Mouse (Mus musculus): ENCODE results near the gene Lad1.

The Lad1 gene

DNA sequence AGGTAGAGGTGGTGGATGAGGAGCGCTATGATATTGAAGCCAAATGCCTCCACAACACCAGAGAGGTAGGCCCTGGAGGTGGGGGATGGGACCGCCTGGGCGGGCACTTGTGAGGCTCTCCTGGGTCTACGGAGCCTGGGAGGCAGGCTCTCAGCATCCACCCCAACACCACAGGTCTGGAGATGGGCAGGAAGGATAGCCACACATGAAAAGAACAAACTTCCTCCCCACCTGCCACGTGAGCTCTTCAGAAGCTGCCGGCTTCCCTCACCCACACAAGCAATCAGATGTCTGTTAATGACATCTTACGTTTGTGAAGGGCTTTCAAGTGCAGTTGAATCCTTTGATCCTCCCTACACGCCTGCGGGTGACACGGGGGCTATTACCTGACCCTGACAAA is 10.9 kb upstream of the Lad1 start:
- no peak for DNase-seq (ENCODE audit: extremely low read depth, low read depth)

DNA sequence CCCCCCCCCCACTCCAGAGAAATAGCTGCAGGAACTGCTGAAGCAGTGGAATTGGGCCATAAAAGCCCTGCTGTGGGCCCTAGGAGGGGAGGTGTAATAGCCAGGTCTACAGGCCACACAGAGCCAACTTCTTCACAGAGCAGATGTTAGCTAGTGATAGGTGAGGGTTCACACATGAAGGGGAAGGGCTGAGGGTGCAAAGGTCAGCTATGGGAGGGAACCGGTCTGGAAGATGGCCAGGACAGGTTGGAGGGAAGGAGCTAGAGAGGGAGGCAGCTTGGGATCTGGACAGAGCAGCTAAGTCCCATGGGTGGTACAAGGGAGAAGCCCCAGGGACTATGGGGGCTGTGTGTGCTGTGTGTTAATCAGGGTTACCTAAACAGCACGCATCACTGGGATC is 8.2 kb upstream of the Lad1 start:
- DNase-seq (ENCODE audit: extremely low read depth, low read depth), result no peak

DNA sequence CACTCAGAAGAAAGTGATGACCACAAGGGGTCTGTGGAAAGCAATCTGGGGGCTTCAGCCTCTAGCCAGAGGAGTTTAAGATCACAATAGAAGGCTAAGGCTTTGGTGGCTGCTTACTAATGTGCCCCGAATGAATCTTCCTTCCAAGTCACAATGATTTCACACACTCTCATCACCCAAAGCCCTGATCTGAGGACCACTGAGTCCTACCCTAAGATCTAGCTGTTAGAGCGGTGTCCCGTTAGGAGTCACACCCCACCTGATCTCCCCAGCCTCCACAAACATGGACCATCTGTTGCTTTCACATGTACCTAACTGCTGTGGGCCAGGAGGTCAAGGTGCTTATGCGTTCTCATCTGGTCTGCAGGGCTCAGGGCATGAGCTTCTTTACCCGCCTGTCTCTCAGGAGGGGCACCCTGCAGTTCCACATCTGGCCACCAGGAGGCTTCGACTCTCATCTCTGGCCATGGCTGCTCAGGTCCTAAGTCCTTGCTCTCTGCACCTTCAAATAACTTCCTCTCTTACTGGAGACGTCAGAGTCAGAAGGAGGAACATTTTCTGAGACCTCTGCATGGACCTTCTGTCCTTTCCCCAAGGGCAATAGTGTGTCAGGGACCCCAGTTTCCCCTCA is 7.3 kb upstream of the Lad1 start:
- peak; percentile 70 for DNase-seq (ENCODE audit: extremely low read depth, low read depth)

DNA sequence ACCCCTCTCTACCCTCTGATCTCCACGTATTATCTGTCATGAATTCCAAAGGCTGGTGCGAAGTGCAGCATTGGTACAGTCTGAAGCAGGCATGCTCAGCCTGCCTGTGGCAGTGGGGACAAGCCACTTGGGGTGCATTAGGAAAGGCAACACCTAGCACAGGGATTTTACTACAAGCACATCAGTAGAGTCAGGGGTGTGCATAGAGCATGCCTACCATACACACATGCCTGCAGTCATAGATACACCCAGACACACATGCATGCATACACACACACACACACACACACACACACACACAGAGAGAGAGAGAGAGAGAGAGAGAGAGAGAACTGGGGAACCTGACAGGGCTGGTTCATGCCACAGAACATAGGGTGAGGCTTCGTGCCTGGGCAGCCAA is 6.2 kb upstream of the Lad1 start:
- DNase-seq (ENCODE audit: extremely low read depth, low read depth), result no peak

DNA sequence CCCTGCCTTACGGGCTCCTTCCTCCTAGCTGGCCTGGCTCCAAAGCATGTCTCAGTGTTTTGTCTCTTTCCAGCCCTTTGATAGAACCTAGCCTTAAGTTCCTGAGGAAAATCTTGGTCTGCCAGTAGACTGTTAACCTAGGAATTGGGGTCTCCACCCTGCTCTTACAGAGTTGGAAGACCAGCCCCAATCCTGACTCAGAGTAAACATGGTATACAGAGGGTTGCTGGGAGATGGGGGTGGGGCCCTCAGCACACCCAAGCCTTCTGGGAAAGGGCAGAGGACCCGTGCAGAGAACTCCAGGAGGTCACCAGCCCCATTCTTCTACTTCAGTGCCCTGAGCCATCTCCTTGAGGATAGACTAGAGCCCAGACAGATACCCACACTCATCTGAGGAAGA is 5.8 kb upstream of the Lad1 start:
- DNase-seq (ENCODE audit: extremely low read depth, low read depth), result no peak

DNA sequence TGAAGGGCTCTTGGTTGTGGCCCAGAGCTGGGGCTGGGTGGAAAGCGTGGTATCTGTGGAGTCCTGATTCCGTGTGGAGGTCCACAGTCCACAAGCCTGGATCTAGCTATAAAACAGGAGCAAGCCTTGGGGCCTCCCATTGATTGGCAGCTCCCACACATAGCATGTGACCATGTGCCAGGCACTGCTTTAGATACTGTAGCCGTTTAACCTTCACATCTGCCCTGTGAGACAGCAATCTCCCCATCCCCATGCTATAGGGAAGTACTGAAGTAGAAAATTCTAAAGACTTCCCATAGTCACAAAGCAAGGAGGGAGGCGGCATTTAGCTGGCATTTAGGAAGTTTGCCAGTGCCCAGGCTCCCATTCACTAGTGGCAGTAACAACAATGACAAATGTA is 5.3 kb upstream of the Lad1 start:
- DNase-seq (ENCODE audit: extremely low read depth, low read depth), result no peak

DNA sequence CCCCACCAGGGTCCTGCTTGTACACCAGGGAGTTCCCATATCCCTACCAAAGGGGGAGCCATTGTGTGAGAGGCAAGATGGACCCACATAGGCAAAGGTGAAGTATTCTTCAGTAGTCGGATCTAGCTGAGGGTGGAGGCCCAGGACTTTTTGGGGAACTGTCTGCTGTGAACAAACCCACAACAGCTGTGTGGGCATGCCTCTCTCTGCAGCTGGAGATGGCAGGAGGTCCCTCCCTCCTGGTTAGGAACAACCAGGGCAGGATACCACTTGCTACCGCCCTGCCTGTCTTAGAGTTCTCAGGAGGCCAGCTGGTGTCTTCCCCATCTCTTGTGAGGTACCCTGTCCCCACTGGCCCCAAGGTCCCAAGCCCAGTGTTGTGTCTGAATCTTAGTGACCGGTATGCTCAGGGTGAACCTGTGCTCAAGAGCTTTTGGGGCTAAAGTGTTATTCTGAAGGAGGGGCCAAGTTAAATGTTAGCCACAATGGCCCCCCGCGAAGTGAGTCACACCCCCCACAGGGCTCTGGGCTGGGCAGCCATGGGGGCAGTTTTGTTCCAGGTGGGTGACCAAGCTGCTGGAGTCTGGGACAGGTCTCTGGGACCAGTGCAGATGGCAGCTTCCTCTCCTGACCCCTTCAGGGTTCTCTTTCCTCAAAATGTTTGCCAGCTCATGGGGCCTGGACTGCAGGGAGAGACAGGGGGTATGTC is 4.6 kb upstream of the Lad1 start:
- DNase-seq (ENCODE audit: extremely low read depth, low read depth), result no peak

DNA sequence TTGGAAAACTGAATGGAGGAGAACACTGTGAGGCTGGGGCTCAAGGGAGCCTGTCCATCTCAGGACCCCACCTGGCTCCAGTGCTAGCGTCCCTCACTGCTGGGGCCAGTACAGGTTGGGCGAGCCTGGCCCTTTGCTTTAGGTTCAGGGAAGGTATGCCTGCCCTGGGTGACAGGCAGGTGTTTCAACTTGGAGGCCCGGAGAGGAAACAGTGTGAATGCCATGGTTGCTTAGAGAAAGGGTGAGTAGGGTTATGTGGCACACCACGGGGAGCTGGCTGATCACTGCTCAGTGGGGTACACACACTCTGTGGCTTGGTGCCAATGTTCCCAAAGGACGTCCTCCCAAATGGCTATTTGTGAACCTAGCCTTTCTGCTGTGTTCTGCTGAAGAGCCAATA is 3.9 kb upstream of the Lad1 start:
- no peak for DNase-seq (ENCODE audit: extremely low read depth, low read depth)

DNA sequence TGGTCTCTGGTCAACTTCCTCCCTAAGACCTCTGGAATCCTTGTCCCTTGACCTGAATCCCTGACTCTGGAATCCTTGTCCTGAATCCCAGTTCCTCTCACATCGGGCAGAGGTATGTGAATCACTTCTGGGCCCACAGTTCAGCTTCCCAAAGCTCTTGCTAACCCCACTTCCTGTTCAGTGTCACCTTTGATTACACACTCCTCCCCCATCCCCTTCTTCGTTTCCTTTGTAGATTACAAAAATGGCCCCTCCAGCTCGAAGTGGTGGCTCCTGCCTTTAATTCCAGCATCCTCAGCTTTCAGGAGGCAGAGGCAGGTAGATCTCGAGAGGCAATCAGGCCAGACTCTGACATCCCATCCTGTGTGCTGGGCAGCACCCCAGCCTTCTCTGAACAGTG is 803 bp upstream of the Lad1 start:
- no peak for DNase-seq (ENCODE audit: extremely low read depth, low read depth)

DNA sequence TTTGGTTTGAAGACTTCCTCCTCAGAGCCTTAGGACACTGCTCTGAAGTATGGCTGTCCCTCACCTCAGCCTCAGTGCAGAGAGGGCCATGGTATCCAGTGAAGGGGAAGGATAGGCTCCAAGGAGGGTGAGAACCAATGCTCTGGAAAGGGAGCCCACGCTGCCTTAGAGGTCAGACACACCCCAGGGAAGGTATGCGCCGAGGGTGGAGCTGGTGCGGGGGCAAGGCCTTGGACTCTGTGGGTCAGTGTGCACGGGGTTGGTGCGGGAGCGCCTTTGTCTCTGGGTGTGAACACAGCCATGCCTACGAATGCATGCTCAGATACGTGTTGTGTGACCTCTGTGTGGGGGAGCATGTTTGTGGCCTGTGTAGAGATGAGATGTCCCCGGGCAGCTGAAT is 1.7 kb downstream of the Lad1 start:
- DNase-seq (ENCODE audit: extremely low read depth, low read depth), result no peak

DNA sequence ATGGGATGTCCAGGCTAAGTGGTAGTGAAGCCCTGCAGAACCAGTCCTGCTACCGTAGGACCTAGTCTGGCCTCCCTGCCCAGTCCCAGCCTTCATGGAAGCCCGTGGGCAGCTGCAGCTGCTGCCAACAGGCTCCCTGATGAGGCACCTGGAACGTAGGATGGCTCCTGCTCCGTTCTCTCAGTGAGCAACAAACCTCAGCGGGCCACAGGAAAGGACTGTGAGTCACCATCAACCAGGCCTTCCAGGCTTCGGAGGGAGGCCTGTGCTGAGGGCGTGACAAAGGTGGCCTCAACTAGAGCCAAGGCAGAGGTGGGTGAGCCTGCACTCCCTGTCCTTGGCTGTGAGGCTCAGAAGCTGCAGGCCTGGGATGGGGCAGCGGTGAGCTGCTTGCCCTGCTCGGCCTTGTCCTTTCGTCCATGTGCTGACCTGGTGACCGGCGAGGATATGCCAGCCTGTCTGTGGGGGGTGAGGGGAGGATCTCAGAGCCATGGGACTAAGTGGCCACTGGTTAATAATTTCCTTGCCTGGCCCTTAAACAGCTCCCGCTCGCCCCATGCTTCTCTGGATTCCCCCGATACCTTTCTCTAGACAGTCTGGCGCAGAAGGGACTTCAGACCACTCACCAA is 2.5 kb downstream of the Lad1 start:
- no peak for DNase-seq (ENCODE audit: extremely low read depth, low read depth)

DNA sequence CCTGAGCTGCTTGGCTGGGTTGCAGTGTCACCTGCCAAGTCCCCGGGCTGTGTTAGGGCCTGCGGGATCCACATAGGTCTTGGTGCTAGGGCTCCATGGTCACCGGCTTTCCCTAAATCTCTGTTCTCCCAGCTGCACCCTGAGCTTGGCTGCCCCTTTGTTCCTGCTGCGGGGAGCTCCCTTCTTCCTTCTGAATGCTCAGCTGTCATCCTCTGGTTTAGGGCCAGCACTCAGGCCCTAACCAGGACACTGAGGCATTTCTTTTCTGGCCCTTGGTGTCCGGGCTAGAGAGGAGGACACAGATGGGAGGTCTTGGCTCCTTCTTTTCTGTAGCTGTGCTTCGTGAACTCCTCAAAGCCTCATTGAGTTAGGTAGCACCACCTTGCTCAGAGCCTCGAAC is 3.4 kb downstream of the Lad1 start:
- DNase-seq (ENCODE audit: extremely low read depth, low read depth), result no peak

DNA sequence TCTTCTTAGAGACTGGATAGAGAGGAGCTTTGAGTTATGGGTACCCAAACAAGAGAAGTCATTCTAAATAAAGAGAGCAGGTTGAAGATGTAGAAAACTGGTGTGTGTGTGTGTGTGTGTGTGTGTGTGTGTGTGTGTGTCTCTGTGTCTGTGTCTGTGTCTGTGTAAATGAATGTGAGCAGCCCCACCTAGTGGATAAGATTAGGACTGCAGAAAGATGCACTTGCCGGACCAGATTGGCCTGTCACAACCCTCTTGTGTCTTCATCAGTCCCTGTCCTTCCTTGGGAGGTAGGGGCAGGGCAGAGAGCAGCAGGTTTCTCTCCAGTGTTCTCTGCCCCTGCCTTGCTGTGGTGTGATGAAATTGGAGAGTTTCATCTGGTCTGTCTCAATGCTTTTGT is 10.5 kb downstream of the Lad1 start:
- DNase-seq (ENCODE audit: extremely low read depth, low read depth), result peak; percentile 43

DNA sequence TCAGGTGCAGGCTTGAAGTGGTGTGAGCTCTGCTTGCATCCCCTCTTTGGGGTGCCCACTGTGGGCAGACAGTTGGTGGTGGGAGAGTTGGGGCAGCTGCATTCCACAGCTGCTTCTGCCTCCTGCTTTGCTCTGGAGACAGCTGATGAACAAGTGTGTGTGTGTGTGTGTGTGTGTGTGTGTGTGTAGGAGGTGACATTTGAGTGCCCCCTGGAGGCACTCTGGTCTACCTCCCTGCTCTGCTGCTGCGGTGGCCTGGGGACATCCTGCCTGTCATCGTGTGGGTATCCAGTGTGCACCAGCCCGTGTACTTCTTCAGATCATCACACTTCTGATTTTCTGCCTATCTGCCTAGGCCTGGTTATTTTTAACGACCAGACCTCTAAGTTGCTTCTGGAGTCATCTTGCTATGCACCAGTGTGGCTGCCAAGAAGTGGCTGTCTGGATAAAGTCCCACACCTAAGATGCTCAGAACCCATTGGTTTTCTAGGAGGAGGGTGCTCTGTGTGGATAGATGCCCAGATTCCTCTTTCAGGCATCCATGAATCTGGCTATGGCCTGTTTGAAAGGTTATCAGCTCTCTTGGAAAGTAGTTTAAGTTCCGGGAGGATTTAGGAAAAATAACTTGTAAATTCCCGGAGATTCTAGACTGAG is 15.9 kb downstream of the Lad1 start:
- no peak for DNase-seq (ENCODE audit: extremely low read depth, low read depth)

DNA sequence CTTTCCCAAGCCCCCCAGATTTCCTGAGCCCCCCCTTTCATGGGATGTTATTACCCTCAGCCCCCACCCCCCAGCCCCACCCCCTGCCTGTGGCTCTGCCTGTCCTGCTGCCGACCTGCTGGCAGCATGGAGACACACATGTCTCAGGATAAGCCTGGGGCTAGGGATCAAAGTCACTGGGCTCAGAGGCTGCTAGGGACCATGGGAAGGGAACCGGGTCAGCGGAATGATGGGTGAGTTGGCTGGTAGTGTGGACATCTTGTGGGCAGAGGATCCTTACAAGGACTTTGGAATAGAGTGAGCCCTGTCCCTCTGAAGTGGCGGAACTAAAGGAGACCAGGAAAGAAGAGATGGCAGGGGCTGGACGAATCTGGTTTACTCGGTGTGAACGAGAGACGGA is 16.6 kb downstream of the Lad1 start:
- no peak for DNase-seq (ENCODE audit: extremely low read depth, low read depth)

DNA sequence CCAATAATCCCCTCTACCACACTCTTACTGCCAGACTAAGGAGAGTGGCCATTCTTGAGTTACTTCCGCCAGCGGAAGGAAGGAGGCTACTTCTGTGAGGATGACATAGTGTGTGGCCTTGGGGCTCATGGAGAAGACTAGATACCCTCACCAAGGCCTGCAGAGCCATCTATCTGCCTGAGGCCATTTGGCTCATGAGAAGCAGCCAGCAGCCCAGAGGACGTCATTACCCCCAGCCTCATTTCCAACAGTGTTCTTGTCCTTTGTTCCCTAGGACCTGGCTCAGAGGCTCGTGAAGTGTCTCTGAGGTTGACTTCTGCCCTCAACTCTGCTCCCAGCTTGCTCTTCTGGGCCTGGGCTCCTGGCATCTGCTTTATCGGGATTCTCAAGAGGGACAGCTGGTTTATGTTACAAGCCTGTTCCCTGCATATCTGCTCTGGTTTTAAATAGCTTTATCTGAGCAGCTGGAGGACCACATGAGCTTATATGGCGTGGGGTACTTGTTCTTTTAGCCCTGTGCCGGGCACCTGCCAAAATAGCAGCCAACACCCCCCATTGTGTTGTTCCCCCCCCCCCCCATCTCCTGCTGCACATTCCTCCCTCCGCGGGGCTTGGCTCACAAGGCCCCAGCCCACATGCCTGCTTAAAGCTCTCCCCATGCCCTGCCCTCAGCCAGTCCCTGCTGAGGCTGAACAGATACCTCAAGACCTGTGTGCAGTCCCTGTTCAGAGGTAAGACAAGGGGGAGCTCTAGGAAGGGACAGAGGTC is 17.5 kb downstream of the Lad1 start, which contains the start of gene Tnnt2:
TSS of gene Tnnt2 (plus strand) at position 639 of the 768 bp plus-strand sequence.
- DNase-seq (ENCODE audit: extremely low read depth, low read depth), result no peak

DNA sequence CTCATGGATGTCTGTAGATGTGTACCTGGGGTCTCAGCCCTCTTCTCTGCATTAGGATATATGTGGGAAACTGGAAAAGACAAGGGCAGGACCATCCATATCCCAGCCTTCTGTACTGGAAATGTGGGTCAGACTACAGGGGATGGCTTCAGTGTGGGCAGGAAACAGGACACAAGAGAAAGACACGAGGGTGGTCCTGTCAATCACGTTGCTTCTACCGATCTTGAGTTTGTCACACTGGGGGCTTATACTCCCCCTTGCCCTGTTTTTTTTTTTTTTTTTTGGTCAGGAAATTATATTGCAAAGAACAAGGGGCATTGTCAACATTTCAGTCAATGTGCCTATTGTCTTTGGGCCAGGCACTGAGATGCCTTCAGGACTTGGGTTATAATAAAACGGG is 20.2 kb downstream of the Lad1 start:
- DNase-seq (ENCODE audit: extremely low read depth, low read depth), result no peak

DNA sequence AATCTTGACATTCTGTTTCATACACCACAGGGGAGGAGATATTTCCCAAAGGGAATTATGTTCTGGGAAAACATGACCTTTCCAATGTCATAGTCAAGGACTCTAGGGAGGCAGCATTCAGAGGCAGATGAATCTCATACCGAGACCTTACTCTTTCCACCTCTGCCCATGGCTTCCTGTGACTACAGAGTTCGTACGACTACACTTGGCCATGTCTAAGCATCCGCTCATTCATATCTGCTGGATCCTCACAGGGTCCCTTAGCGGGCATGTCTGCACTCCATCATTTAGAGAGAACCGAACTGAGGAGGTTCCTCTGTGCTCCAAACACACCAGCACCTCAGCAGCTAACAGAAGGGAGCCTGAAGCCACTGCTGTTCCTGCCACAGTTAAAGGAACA is 20.7 kb downstream of the Lad1 start:
- DNase-seq (ENCODE audit: extremely low read depth, low read depth), result no peak

DNA sequence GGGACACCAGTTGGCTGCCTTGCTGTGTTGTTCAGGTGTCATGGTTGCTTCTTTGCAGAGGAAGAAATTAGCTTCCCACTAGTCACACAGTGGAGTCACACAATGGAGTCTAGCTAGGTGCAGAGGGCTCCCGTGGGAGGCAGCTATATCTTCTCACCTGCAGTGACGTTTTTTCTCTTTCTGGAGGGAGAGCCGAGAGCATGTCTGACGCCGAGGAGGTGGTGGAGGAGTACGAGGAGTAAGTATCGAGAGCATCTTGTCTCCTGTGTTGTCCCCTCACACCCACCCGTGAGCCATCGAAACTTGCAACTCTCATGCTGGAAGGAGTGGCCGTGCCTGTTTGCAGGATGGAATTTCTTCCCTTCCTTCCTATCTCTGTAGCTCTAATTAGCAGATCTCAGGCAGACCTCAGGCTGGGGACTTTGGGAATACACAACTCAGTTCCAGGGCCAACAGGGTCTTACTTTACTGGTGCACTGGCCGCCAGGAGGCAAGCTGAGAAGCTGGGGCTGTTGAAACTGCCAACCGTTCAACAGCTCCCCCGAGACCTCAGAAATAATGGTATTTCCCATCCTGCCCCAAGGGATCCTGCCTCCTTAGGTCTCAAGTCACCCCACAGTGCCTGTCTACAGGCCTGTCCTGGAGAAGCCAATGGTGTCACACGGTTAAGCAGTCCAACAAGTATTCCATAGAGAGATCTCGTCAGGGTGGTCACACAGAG is 22.4 kb downstream of the Lad1 start:
- no peak for DNase-seq (ENCODE audit: extremely low read depth, low read depth)

DNA sequence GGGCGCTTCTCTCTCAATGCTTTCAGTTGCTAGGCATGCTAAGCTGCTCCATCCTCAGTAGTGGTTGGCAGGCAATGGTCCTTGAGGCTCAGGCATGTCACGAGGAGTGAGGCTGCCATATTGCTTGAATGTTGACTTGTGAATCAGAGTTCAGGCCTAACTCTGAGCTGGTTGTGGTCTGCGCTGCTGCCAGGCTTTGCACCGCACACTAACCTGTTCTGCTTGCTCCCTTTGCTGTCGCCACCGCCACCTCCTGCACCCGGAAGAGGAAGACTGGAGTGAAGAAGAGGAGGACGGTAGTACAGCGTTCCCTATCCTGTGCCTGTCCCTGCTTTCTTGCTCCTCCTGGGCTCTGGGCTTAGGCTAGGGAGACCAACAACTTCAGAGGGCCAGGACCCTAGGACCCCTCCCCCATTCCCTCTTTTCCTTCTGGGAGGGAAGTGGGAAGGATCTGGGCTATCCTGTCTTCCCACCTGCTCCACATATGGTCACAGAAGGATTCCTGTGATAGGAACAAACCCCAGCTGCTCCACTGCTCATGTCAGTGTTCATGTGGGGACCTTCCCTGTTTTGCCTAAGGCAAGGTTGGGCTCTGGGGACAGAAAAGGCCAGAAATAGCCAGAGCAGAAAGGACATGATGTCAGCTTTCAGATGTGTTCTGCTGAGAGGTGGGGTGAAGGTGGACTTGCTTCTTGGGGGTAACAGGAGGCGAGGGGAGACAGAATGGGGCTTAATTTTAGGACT is 25.3 kb downstream of the Lad1 start:
- no peak for DNase-seq (ENCODE audit: extremely low read depth, low read depth)
